Mouse (Mus musculus) gastrocnemius, postnatal 14 days (tissue): ENCODE measurements at regions not wholly inside any gene's neighbourhood (a gene's known extent, or its start where the extent isn't known, plus 50 kb on each side); places are given as distances from the start of the nearest gene placed in this dataset.

Experiments used
- DNase-seq: peaks from one replicate; pipeline ENCODE4 v3.0.0; 2021; ENCODE audit warnings: mixed read lengths
- intact Hi-C: fragments of 180-260 bp; cut with DNase I; formaldehyde crosslinking; loops from one replicate; pipeline ENCODE4 v1.15.1; 2025; ENCODE audit warnings: low total_unique reads

DNA sequence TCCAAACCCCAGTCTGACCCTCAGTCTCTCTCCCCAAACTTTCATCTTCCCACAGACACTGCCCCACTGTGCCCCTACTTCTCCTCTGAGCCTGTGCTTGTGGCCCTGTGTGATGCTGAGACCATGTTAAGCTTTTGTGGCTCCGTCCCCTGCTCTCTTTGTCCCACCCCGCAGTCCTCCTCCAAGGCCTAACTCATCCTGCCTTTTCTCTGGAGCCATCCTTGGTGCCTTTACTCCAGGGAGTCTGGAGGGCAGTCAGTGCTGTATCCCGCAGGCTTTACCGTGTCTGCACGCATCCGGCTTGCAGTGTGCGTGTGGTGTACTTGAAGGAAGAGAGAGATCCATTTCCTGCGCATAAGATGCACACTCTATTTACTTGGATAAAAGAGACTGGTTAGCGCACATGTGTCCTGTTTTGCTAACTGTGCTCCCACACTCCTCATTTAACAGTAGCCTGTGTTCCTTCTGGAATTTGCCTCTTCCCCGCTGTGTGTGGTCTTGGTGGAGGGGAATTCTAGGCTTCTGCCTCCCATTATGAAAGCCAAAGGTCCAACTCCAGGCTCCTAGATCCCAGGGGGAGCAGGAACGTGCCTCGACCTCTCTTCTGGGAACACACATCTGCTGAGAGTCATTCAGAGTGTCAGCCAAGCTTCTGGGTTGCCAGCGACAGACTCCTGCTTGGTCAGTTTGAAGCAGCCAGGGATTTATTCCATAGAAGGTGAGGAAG lies 230.5 kb upstream of the Zmiz1 start:
- no peak for DNase-seq

DNA sequence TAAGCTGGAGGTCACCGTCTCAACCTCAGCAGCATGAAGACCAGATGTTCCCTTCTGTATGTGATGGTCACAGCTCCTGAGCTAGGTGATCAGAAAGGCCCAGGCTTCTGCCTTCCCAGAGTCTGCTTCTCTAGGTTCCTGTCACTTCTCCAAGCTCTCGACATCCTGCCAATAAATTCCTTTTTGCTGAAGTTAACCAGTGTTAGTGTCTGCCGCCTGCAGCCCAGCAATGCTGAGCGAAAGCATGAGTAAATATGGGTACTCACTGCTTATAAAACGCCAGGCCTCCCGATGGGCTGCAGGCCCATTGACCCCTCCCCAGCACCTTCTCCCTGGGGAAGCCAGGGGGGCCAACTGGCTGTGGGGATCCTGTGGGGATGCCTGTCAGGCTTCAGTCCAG lies 229.4 kb upstream of the Zmiz1 start:
- intact Hi-C loops: no loop called here
- DNase-seq: peak; percentile 43

More for the DNA sequence above, 230.5 kb upstream of the Zmiz1 start:
- intact Hi-C loops: no loop called here

DNA sequence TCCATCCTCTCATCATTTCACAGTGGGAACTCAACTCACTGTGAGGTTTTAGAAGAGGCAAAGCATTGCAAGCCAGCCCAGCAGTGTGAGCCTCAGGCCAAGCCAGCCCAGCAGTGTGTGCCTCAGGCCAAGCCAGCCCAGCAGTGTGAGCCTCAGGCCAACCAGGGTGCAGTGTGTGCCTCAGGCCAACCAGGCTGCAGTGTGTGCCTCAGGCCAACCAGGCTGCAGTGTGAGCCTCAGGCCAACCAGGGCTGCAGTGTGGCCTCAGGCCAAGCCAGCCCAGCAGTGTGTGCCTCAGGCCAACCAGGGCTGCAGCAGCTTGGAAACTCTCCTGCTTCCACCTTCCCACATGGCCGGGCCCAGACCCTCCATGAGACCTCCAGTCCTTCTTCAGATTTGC lies 227.1 kb upstream of the Zmiz1 start:
- intact Hi-C loops: no loop called here
- peak; percentile 66 for DNase-seq

DNA sequence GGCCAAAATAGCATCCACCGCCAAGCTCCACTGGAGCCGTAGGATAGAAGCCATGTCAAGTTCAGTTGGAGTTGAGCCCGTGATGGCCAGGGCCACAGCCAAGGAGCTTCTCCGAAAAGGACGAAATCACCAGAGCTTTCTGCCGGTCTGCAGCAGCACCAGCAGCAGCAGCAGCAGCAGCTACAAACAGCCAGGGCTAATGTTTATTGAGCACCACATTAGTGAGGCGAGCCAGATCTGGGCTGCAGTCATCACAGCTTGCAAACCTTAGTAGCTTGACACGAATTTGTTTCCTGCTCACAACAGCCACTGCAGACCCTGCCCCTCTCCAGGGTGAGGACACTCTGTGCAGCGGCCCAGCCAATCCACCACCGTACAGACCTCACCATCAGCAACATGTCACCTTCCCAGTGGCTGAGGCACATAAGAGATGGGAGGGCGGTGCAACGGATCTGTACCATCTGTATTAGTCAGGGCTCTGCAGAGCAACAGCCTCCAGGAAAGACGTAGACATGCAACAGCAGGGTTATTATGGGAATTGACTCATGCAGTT lies 222.5 kb upstream of the Zmiz1 start:
- intact Hi-C loops: no loop called here
- peak; percentile 55 for DNase-seq

DNA sequence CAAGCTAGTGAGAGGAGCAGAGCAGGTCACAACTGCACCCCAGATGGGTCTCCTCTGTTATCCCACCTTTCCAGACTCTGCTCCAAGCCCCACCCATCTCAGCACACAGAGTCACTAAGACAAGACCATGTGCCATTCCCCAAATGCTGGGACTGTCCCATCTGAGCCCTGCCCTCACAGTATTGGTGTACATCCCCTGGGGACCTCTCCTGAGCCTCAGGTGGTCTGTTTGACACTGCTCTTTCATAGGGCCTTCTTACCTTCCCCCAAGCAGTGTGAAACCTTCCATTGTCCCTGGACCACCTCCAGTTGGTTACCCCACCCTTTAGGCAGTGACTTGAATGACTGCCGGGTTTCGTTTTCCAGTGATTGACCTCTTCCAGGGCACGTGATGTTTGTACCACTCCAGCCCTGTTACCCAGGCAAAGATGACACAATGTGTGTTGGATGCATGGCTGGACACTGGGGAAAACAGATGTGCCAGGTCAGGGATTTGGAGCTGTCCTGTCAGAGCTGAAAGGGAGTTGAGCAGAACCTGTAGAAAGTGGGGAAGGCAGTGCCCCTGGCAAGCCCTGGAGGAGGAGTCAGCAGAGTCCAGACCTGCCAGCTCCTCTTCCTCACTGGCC lies 219.5 kb upstream of the Zmiz1 start:
- intact Hi-C loops: no loop called here
- DNase-seq: no peak

DNA sequence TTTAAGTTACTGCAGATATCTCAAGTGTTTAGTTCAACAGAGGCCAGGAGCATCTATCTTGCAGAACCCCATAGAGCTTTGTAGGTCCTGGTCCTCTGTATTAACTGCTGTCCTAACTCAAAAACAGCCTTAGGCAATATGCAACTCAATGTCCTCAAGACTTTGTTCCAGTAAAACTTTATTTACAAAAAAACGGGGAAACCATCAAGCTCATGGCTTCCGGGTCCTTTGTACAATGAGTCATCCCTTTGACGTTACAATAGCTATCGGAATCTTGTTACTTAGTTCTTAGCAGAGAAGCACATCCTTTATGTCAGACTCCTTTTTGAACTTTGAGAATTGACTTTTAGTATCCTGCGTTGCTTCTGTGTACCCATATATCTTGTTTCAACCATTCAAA lies 216.2 kb upstream of the Zmiz1 start:
- DNase-seq: no peak
- intact Hi-C loops: loop anchor here (10.0 kb wide), 2 partner anchors 58 to 102 kb away; no protein-coding TSS in a partner anchor

DNA sequence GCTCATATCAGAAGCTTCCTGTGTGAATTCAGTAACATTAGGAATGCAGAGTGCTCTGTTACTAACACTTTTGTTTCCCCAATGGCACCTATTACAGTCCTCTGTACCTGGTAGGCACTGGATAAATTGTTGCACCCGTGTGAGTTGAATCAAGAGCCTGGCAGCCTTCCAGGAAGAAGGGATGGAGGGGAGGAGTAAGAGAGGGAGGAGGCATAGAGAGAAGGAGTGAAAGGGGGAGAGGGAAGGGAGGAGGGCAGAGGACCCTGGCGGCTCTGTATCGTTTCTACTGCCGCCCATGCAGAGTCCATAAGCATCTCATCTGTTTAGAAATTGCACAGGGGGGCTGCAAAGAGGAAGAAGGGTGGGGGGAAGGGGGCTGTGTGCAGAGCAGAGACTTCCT lies 215.7 kb upstream of the Zmiz1 start:
- no peak for DNase-seq
- intact Hi-C loops: loop anchor here (10.0 kb wide), 2 partner anchors 58 to 102 kb away; no protein-coding TSS in a partner anchor

DNA sequence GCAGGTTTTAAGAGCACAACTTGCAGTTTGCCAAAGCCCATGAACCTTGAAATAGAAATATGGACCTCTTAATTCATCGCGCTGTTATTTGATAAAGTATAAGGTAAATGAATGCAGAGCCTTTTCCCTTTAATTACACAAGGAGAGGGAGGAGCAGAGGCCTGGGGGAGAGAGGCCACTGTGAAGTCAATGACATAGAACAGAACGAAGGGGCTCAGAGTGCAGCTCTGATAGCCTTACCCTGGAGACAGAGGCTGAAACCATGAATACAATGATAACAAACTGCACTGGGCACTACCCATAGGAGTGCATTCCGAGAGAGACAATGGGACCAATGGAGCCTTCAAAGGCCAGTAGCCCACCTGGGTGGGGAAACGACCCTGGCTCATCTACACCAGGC lies 215.3 kb upstream of the Zmiz1 start:
- intact Hi-C loops: loop anchor here (10.0 kb wide), 2 partner anchors 59 to 101 kb away; no protein-coding TSS in a partner anchor
- DNase-seq: no peak

DNA sequence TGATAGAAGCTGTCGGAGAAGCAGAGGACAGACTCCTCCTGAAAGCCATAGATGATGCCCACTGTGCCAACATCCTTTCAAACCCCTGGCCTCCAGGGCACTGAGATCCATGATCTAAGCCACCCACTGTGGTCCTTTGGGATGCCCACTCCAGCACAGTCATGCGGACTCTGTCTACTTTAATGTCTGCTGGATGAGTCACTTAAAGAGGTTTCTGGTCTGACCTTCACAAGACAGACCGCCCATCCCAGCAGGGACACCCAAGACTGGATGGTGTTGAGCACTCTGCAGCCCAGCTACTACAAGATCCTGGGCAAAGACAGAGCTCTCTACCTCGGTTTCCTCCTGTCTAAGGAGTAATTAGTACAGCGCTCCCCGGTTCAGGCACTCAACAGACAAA lies 214.1 kb upstream of the Zmiz1 start:
- no peak for DNase-seq
- intact Hi-C loops: loop anchor here (10.0 kb wide), 2 partner anchors 60 to 100 kb away; no protein-coding TSS in a partner anchor

DNA sequence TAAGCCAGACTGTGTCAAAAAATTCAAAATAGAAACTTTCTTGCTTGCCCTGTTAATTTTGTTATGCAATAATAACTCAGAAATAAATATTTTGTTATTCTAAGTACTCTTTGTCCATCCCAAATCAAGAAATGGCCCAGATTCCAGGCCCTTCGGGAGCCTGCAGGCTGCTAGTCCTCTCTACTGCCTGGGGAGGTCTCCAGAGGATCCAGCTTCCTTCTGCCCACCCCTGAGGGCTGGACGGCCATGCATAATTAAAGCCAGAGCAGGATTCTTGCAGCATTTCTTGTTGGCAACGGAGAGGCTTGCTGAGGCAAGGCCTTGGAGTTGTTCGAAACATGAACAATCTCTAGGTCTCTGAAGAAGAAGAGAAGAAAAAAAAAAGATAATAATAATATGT lies 213.3 kb upstream of the Zmiz1 start:
- DNase-seq: peak; percentile 55
- intact Hi-C loops: loop anchor here (10.0 kb wide), 2 partner anchors 61 to 99 kb away; no protein-coding TSS in a partner anchor

DNA sequence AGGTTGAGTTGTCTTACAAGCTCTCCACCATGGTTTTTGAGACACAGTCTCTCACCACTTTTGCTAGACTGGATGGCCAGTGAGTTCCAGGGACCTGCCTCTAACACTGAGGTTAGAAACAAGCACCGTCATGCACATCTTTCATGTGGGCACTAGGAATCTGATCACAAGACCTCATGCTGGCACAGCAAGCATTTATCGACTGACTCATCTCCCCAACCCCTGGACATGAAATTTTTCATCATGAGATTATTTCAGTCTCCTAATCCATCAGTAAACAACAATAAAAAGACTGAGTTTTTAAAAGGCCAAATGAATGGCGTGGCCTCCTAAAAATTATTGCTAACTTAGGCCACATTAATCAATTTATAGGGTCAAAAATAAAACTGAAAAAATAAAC lies 210.0 kb upstream of the Zmiz1 start:
- intact Hi-C loops: loop anchor here (10.0 kb wide), 2 partner anchors 64 to 96 kb away; no protein-coding TSS in a partner anchor
- no peak for DNase-seq

DNA sequence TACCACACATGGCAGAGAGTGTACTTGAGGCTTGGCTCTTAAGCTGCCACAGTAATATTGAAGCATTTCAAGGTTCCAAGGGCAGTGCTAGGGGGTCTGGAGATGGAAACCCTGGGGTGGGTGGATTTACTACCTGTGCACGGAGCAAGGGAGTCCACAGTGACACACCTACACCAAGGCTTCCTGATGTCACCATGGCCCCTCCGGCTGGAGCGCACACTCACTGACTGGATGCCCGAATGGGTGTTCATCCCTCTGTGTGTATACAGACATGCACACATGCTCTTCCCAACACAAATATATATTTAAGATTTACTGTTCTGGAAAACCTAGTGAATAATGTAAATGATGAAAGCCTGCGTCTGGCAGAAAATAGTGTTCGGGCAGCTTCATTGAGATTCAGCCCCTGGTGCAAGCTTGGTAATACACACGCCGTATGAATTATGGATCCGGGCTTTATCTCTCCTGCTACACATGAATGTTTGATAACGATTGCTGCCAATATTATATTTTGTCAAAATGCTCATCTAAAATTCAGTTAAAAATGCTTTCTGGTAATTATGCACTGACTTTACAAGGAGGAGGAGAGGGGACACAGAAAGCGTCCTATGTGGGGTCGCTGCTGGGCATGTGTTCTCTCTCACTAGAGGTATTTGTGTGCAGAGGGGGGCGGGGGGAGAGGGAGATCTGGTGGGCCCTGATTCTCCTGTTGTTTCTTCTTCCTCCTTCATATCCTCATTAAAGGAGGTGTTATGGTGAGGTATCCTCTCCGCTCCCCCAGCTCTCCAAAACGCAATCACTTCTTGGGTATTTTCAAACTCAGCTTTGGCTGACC lies 205.8 kb upstream of the Zmiz1 start:
- intact Hi-C loops: no loop called here
- DNase-seq: no peak

DNA sequence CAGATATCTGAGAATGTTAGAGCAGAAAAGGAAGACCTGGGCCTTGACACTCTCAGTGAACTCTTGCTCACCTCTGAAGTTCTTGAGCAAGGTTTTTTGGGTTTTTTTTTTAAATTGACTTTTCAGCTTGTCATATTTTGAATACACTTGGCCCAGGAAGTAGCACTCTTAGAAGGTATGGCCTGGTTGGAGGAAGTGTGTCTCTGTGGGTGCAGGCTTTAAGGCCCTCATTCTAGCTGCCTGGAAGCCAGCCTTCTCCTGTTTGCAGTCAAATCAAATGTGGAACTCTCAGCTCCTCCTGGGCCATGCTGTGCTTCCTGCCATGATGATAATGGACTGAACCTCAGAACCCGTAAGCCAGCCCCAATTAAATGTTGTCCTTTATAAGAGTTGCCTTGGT lies 195.9 kb upstream of the Zmiz1 start:
- intact Hi-C loops: no loop called here
- DNase-seq: no peak

DNA sequence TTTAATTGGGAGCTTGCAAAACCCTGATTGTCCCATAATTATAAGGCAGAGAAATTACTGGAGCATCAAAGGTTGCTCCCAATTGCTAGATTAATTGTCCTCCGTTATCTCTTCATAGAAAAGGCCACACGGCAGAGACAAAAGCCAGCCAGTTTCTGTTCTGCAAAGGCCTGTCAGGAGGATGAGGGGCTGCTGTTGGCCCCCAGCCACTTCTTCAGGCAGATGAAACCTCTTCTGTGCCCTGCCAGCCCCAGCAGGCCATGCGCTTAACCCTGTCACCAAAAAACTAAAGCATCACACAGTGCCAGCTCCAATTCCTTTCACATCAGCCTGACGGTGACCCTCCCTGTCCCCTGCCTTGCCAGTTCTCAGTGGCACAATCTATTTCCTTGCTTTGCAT lies 192.1 kb upstream of the Zmiz1 start:
- intact Hi-C loops: no loop called here
- no peak for DNase-seq

DNA sequence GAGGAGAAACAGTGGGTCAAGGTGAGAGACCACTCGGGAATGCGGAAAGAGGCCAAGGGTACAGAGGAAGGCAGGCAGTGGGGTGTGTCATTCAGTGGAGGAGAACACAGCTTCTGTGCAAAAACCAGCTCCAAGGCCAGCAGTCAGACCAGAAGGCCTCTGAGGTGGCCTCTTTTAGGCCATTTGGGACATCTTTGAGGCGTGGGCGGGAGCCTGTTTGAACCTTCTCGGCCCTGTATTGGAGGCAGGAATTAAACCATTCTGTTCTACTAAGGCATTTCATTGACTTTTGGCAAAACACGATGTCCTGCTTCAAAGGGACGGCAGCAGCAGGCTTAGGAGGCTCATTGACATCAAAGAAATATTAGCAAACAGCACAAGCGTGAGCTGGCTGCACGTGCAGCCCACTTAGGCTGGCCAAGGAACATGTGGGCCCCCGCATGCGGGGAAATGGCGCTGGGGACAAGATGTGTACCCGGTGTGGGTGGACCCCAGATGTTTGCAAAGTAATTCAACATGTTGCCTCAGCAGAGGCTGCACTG lies 190.8 kb upstream of the Zmiz1 start:
- no peak for DNase-seq
- intact Hi-C loops: no loop called here

DNA sequence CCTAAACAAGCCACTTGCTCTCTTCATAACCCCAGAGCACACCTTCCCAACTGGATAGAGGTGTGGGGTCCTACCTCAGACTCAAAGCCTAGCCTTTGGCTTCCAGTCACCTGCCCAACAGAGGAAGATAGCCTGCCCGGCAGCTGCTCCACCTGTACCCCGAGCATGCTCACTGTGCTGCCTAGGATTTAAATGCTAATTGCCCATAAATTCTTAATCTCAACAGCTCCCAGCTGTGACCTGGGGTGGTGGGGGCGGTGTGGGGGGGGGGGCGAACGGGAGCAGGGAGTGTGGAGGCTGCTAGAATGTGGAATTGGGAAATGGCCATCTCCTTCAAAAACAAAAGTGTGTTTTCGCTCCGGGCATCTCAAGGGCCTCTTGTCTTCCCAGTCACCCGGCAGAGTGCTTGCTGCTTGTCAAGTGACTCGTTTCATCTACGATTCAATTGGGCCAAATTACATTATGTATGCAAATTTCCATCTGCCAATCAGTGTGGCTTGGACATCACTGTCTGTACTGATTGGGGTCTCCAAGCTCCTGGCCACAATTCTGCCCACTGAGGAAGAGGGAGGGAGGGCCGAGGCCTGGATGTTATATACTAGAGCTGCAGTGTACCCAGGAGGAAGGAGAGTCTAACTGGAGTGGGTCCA lies 188.6 kb upstream of the Zmiz1 start:
- intact Hi-C loops: no loop called here

DNA sequence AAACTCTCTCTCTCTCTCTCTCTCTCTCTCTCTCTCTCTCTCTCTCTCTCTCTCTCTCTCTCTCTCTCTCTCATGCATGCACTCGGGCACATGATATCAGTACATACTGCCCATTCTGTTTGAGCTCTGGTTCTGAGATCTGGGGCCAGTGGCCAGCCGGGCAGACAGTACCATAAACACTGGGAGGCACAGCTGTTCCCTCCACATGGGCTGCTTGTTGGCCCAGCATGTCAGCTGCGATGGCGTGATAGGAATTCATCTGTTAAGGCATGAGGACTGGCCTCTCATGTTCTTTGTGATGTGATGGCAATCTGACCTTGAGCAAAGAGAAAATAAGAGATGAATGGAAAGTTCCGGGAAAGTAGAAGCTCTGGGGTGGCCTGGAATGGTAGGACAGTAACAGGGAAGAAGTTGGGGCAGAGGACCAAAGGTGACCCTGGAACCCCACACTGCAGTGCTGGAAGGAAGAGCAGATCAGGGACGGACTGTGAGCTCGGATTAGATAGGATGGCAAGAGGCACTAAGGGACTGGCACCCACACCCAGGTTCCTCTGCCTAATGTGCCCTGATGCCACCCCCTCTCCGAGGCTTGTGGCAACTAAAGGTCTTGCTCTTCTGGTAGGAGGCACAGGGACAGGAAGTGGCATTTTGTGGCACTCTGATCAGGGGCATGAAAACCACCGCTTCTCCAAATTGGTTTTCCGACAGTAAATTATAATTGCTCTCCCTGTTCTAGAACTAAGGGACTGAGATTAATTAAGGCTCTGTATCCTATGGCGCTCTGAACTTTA lies 186.4 kb upstream of the Zmiz1 start:
- intact Hi-C loops: no loop called here
- DNase-seq: no peak

More for the DNA sequence above, 188.6 kb upstream of the Zmiz1 start:
- DNase-seq: no peak

DNA sequence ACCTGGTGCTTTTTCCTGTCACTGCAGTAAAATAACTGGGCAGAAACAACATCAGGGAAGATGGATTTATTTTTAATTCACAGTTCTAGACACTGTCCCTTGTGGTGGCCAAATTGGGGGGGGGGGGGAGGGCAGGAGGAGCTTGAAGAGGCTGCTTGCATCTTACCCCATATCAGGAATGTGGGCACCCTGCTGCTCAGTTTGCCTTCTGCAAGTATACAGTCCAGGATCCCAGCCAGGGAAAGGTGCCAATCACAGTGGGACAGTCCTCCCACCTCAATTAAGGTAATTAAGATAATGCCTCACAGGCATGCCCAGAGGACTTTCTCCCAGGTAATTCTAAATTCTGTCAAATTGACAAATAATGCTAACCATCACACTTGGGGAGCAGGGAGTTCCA lies 179.2 kb upstream of the Zmiz1 start:
- DNase-seq: no peak
- intact Hi-C loops: no loop called here
